Mouse (Mus musculus) T-cell, adult 2 months (primary cell): ENCODE data around the gene Slc28a1.

ENCODE experiments used
- DNase-seq: peaks from one replicate; pipeline ENCODE4 v3.0.0; 2022; ENCODE audit warnings: low spot score

Gene Slc28a1

GRCm38 (mm10) chr7:81213347-81214152, 99.0 kb downstream of the Slc28a1 start, which contains the start of gene Pde8a:
Gene Pde8a, plus strand, starts transcription at chr7:81213596.
- peak; percentile 16 for DNase-seq

GRCm38 (mm10) chr7:81214153-81214907, 99.7 kb downstream of the Slc28a1 start:
- DNase-seq = no peak

DNA sequence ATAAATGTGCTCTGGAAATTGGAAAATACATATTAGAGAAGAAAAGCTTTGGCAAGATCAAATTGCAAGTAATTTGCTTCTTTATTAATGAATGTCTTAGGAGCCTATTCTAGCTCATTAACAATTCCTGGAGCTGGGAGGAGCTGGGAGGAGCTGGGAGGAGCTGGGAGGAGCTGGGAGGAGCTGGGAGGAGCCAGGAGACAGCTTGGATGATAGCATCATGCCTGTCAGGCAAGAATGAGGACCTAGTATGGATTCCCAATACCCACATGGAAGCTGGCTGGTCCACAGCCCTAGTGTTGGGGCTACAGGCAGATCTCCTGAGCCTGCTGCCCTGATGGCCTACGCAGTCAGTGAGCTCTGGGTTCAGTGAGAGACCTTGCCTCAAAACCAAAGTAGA, 101.4 kb downstream of the Slc28a1 start:
- DNase-seq = no peak

GRCm38 (mm10) chr7:81219321-81219720, 104.7 kb downstream of the Slc28a1 start:
- no peak for DNase-seq
